Mouse (Mus musculus) limb, embryonic 14.5 days (tissue): ENCODE measurements at regions not wholly inside any gene's neighbourhood (a gene's known extent, or its start where the extent isn't known, plus 50 kb on each side); places are given as distances from the start of the nearest gene placed in this dataset.
A peak's percentile ranks its signal among the peaks of the same experiment; 100 is the strongest.

Source experiments
- ATAC-seq: fragments of 200-750 bp; cut with Nextera tagmentation; 2 replicates; pipeline ENCODE4 v1.8.0; 2017; ENCODE audit warnings: low read depth, moderate number of reproducible peaks, moderate TSS enrichment; ENCODE audit not compliant: low FRiP score
- DNase-seq: peaks from one replicate; pipeline ENCODE4 v3.0.0-alpha.2; 2015; ENCODE audit warnings: low spot score
- H3K27ac ChIP-seq: fragments of 300-500 bp; sonication (generic); replicated peaks from 2 replicates; pipeline ENCODE4 v1.5.1; 2014; ENCODE audit warnings: low read depth, mild to moderate bottlenecking, low read length, moderate library complexity, mixed read lengths
- H3K27me3 ChIP-seq: fragments of 300-500 bp; sonication (generic); 2 replicates; pipeline ENCODE4 v1.6.1; 2014; ENCODE audit warnings: low read length, mixed read lengths; ENCODE audit not compliant: control insufficient read depth, insufficient read depth
- H3K36me3 ChIP-seq: fragments of 300-500 bp; sonication (generic); 2 replicates; pipeline ENCODE4 v1.6.1; 2014; ENCODE audit warnings: mild to moderate bottlenecking, low read length, moderate library complexity, mixed read lengths; ENCODE audit not compliant: control insufficient read depth, insufficient read depth
- H3K4me1 ChIP-seq: fragments of 300-500 bp; sonication (generic); 2 replicates; pipeline ENCODE4 v1.6.1; 2014; ENCODE audit warnings: antibody characterized with exemption, low read length, mixed read lengths; ENCODE audit not compliant: control insufficient read depth, insufficient read depth
- H3K4me2 ChIP-seq: fragments of 300-500 bp; sonication (generic); replicated peaks from 2 replicates; pipeline ENCODE4 v1.6.1; 2014; ENCODE audit warnings: low read depth, mild to moderate bottlenecking, low read length, moderate library complexity; ENCODE audit not compliant: severe bottlenecking
- H3K4me3 ChIP-seq: fragments of 300-500 bp; sonication (generic); replicated peaks from 2 replicates; pipeline ENCODE4 v1.5.1; 2014; ENCODE audit warnings: low read length
- H3K9ac ChIP-seq: fragments of 300-500 bp; sonication (generic); 2 replicates; pipeline ENCODE4 v1.6.1; 2014; ENCODE audit warnings: mild to moderate bottlenecking, low read depth, low read length, moderate library complexity; ENCODE audit not compliant: severe bottlenecking
- H3K9me3 ChIP-seq: fragments of 300-500 bp; sonication (generic); 2 replicates; pipeline ENCODE4 v1.6.1; 2016; ENCODE audit warnings: low read length; ENCODE audit not compliant: control insufficient read depth
- POLR2A ChIP-seq: fragments of 200-500 bp; IDR thresholded peaks from 2 replicates; pipeline ENCODE4 v1.8.0; 2012; ENCODE audit warnings: inconsistent platforms, mild to moderate bottlenecking, moderate library complexity, borderline replicate concordance; ENCODE audit not compliant: insufficient read depth, insufficient read length; ENCODE audit errors: extremely low read depth
- WGBS: fragments of 180-500 bp; shearing (Covaris S2); extraction: QIAGEN DNeasy Blood & Tissue Kit; methylation state at CpG from one replicate; pipeline ENCODE4 v1.1.7; 2014; 5-methylcytosine and 5-hydroxymethylcytosine counted together

DNA sequence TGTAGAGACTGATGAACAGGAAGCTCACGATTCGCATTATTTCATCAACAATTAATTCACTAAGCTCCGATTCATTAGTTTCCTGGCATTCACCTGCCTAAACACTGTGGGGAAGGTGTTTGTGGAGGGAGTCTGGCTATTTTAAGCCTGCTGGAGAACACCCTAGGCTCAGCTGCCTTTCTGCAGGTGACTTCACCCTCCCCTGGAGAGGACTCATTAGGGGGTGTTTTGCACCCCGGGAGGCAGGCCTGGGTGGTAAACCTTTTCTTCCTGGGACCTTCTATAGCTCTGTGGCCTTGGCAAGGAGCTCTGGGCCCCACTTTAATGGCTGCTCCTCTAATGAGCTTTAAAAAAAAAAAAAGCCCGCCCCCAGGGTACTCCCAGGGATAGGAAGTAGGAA is 55.4 kb upstream of the Bnc1 start:
- Histone ChIP-seq H3K27me3 (no peaks in the 10 kb centered on the region), H3K9me3 (no peaks in the 10 kb centered on the region), H3K9ac (no peak overlapping the region), H3K27ac (no peak overlapping the region), H3K4me2 (no peak overlapping the region), H3K4me3 (no peak overlapping the region), H3K36me3 (no peaks in the 10 kb centered on the region), H3K4me1 (0 out of 2 replicates have a peak, but pooled peaks cover 5% of the 10 kb centered on the region)
- 49% methylated on average over 5 of the region's 5 CpGs for WGBS
- DNase-seq (no peak), ATAC-seq (no peak)
- TF ChIP-seq POLR2A: no peak

- Histone ChIP-seq H3K4me2 (no peak overlapping the region), H3K27ac (no peak overlapping the region), H3K27me3 (no peaks in the 10 kb centered on the region), H3K4me1 (peaks cover 6% of the 10 kb centered on the region; the same call in 1 of the 2 replicates), H3K36me3 (no peaks in the 10 kb centered on the region), H3K9me3 (no peaks in the 10 kb centered on the region), H3K9ac (no peak overlapping the region), H3K4me3 (no peak overlapping the region)
- DNase-seq: no peak
- ATAC-seq: no peak
- WGBS: 78% methylated on average over 4 of the region's 4 CpGs
- no peak for TF ChIP-seq POLR2A
Measured at GRCm38 (mm10) chr7:82053411-82053810, 61.3 kb upstream of the Bnc1 start.

DNA sequence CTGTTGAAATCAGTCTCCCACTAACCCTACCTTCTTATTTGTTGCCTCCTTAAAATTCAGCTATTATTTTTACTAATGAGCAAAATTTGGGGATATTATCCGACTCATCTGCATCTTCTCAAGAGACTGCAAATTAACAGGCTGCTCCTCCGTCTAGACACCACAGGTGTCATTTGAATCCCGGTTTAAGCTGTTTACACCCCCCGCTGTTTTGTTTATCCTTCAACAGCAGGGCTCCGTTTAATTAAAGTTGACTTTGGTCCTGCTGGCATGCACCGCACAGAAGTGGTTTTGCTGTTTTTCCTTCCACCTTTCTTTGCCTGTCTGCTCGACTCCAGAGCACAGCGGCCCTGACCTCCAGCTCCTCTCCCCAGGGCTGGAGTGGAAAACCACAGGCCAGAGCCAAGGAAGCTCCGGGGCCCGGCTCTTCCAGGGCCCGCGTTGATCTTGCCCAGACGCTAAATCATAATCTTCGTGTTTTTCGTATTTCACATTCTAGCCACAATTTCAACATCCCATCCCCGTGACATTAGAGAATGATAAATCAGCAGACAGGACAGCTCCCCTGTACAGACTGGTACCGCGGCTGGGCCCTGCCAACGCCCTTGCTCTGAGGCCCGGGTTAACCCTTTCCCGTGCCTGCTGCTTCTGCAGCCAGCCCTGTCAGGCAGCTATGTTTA is 64.6 kb upstream of the Bnc1 start:
- H3K4me1 ChIP-seq: peaks cover 6% of the 10 kb centered on the region; the same call in 1 of the 2 replicates
- DNase-seq (peak; percentile 20), ATAC-seq (no peak)
- H3K9ac ChIP-seq: peak overlapping the region; percentile 5; the same call in 1 of the 2 replicates
- no peaks in the 10 kb centered on the region for H3K9me3 ChIP-seq
- H3K4me3 ChIP-seq: peak overlapping the region; percentile 21
- no peaks in the 10 kb centered on the region for H3K27me3 ChIP-seq
- TF ChIP-seq POLR2A: no peak
- WGBS: 4% methylated on average over 21 of the region's 21 CpGs
- no peaks in the 10 kb centered on the region for H3K36me3 ChIP-seq
- no peak overlapping the region for H3K27ac ChIP-seq
- peak overlapping the region; percentile 32 for H3K4me2 ChIP-seq

GRCm38 (mm10) chr7:82063407-82063806 is 71.3 kb upstream of the Bnc1 start:
- WGBS: 50% methylated on average over 7 of the region's 7 CpGs
- Histone ChIP-seq H3K27me3 (no peaks in the 10 kb centered on the region), H3K9ac (no peak overlapping the region), H3K4me3 (no peak overlapping the region), H3K4me1 (no peaks in the 10 kb centered on the region), H3K9me3 (no peaks in the 10 kb centered on the region), H3K4me2 (no peak overlapping the region), H3K36me3 (no peaks in the 10 kb centered on the region), H3K27ac (no peak overlapping the region)
- TF ChIP-seq POLR2A: no peak
- no peak for DNase-seq
- no peak for ATAC-seq

DNA sequence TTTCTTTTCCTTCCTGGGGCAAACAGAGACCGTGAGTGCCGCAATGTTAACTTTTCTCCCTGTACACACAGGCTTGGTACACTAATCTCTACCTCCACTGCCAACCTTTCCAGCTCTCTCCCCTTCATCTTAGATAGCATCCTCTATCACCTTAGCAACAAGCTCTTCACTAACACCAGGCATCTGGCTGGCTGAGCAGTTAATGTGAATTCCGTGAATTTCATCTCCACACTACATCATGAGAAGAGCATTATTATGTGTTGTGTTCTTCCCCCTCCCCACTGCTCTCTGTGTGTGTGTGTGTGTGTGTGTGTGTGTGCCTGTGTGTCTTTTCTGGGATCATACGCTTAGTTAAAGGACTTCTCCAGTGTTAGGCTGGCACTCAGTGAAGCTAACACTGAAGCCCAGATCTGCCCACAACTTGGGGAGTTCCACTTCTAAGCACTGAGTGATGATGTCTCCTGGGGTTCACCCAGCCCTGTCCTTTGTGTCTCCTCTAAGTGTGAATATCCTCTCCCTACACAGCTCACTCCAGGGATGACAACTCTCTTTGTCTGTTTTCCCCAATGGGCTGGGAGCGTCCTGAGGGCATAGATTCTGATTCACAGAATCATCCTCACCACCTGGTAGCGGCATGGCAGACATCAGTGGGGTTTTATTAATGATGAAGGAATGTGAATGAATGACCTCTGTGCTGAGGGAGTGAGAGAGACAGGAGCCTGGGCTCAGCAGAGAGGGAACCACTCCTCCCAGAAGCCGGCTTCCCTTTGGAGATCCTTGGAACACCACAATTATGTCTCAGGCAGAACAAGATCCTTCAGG is 77.7 kb upstream of the Bnc1 start:
- Histone ChIP-seq H3K4me1 (no peaks in the 10 kb centered on the region), H3K27ac (no peak overlapping the region), H3K4me2 (no peak overlapping the region), H3K9ac (no peak overlapping the region), H3K4me3 (no peak overlapping the region), H3K36me3 (no peaks in the 10 kb centered on the region), H3K9me3 (no peaks in the 10 kb centered on the region), H3K27me3 (no peaks in the 10 kb centered on the region)
- DNase-seq: no peak
- TF ChIP-seq POLR2A: no peak
- WGBS: 68% methylated on average over 7 of the region's 7 CpGs
- no peak for ATAC-seq
